Mouse (Mus musculus) heart, embryonic 14.5 days (tissue): Measurements from ENCODE around the gene Thsd7a. TPM values are rescaled to one million over a fixed set of nuclear protein-coding genes. Genes with fewer than 3 reads are reported as not detected.

Experiments
- ATAC-seq: fragments of 200-750 bp; cut with Nextera tagmentation; 2 replicates; pipeline ENCODE4 v1.8.0; 2017; ENCODE audit warnings: low read depth, moderate TSS enrichment; ENCODE audit not compliant: insufficient number of reproducible peaks, insufficient read depth, low FRiP score
- H3K27ac ChIP-seq, 2 experiments: fragments of 200-500 bp in 1 of 2; fragments of 300-500 bp in 1 of 2; sonication (generic) in 1 of 2; replicated peaks in 1 of 2; 2 replicates each; pipeline ENCODE4 v1.5.1; 2012 to 2014; ENCODE audit warnings: low read depth in 2 of 2, low read length in 2 of 2, control low read depth in 1 of 2, mild to moderate bottlenecking in 1 of 2, mixed read lengths in 1 of 2; ENCODE audit not compliant: control insufficient read depth in 1 of 2, insufficient read depth in 1 of 2
- H3K27me3 ChIP-seq: fragments of 300-500 bp; sonication (generic); 2 replicates; pipeline ENCODE4 v1.6.1; 2014; ENCODE audit warnings: mild to moderate bottlenecking, low read length, control low read depth; ENCODE audit not compliant: control insufficient read depth, insufficient read depth
- H3K36me3 ChIP-seq: fragments of 300-500 bp; sonication (generic); 2 replicates; pipeline ENCODE4 v1.6.1; 2014; ENCODE audit warnings: mild to moderate bottlenecking, control low read depth, low read length, mixed read lengths; ENCODE audit not compliant: control insufficient read depth, insufficient read depth
- H3K4me1 ChIP-seq, 2 experiments: fragments of 200-500 bp in 1 of 2; fragments of 300-500 bp in 1 of 2; sonication (generic) in 1 of 2; 2 replicates each; pipeline ENCODE4 v1.6.1; 2012 to 2014; ENCODE audit warnings: low read length in 2 of 2, control low read depth in 1 of 2, mixed read lengths in 1 of 2; ENCODE audit not compliant: control insufficient read depth in 2 of 2, insufficient read depth in 2 of 2
- H3K4me2 ChIP-seq: fragments of 300-500 bp; sonication (generic); 2 replicates; pipeline ENCODE4 v1.6.1; 2014; ENCODE audit warnings: mild to moderate bottlenecking, low read length
- H3K4me3 ChIP-seq, 2 experiments: fragments of 200-500 bp in 1 of 2; fragments of 300-500 bp in 1 of 2; sonication (generic) in 1 of 2; 2 replicates each; pipeline ENCODE4 v1.5.1; 2012 to 2014; ENCODE audit warnings: low read length in 2 of 2, mild to moderate bottlenecking in 2 of 2, control low read depth in 1 of 2, low read depth in 1 of 2, moderate library complexity in 1 of 2; ENCODE audit not compliant: control insufficient read depth in 1 of 2, insufficient read depth in 1 of 2
- H3K9ac ChIP-seq: fragments of 300-500 bp; sonication (generic); 2 replicates; pipeline ENCODE4 v1.6.1; 2014; ENCODE audit warnings: mild to moderate bottlenecking, low read length
- H3K9me3 ChIP-seq: fragments of 300-500 bp; sonication (generic); 2 replicates; pipeline ENCODE4 v1.6.1; 2016; ENCODE audit warnings: low read length, control low read depth; ENCODE audit not compliant: control insufficient read depth
- WGBS: fragments of 180-500 bp; shearing (Covaris S2); extraction: QIAGEN DNeasy Blood & Tissue Kit; methylation state at CpG from one replicate; pipeline ENCODE4 v1.1.7; 2014; 5-methylcytosine and 5-hydroxymethylcytosine counted together
- polyA plus RNA-seq: library from polyadenylated mRNA; unstranded; fragments of >200 nt; fragmentation: Nextera tagmentation; extraction: Ambion mirVana; gene quantifications from 2 replicates; pipeline ENCODE4 v1.2.1, GENCODE M21; 2014

Gene Thsd7a
- polyA plus RNA-seq, 1 experiment from 2014 or later, result 3.8 TPM

DNA sequence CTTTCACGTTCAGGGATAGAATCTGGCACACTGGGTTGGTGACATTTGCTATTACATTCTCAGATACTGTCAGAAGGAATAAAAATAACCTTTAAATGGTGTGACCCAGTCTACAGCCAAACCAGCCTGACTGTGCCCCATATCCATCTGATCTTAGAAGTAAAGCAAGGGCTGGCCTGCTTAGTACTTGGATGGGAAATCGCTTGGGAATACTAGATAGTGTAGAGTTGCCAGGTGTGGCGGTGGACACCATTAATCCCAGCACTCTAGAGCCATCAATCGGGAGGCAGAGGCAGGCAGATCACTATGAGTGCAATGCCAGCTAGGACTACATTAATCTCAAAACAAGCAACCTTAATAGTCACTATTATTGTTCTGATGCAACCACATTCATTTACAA, 6.4 kb downstream of the Thsd7a start:
- no peaks in the 10 kb centered on the region for H3K36me3 ChIP-seq
- ATAC-seq, result no peak
- H3K9ac ChIP-seq, result no peak overlapping the region
- no peaks in the 10 kb centered on the region for H3K9me3 ChIP-seq
- WGBS, result 68% methylated on average over 4 of the region's 4 CpGs
- H3K4me1 ChIP-seq, result no peaks in the 10 kb centered on the region
- H3K4me2 ChIP-seq, result no peak overlapping the region
- H3K27ac ChIP-seq, result no peak overlapping the region
- no peaks in the 10 kb centered on the region for H3K27me3 ChIP-seq
- H3K4me3 ChIP-seq, result no peak overlapping the region

DNA sequence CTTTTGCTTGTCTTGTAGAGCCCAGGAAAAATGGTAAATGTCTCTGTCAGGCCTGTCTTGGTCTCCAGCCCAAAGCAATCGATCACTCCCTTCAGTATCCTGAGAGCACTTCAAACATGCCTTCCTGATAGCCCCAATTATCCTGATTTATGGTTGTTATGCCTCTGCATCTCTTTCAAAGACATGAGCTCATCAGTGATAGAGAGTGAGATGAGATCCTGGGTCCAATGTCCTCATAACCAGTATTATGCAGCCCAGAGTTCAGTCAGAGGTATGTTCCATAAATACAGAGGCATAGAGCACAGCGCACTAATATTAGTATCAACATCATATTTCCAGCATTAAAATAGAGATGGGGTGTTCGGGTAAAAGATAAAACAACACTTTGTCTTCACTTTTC, 15.3 kb downstream of the Thsd7a start:
- Histone ChIP-seq H3K9me3 (no peaks in the 10 kb centered on the region; the same call in 1 of the 2 replicates), H3K4me2 (no peak overlapping the region), H3K9ac (no peak overlapping the region), H3K4me1 (no peaks in the 10 kb centered on the region), H3K27ac (no peak overlapping the region), H3K36me3 (no peaks in the 10 kb centered on the region), H3K27me3 (no peaks in the 10 kb centered on the region), H3K4me3 (no peak overlapping the region)
- WGBS, result 82% methylated on average over 3 of the region's 3 CpGs
- no peak for ATAC-seq

DNA sequence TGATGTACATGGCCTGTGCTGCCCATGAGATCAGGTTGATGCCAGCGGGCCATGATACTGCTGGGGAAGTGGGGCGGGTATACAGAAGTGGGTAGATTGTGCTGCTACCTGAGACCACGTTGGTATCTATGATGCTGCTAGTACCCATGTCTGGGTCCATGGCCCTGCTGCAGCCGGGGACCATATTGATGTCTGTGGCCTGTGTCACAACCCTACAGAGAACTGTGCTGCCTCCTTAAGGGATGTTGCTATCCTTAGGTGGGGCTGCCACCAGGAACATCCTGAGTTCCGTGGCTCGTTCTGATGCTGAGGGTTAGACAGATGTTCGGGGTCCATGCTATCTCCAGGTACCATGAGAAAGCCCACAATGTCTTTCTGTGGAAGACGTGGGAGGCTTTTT, 33.1 kb downstream of the Thsd7a start:
- ATAC-seq, result no peak
- no peak overlapping the region for H3K4me3 ChIP-seq
- WGBS, result 88% methylated on average over 8 of the region's 8 CpGs
- H3K27me3 ChIP-seq, result no peaks in the 10 kb centered on the region
- no peak overlapping the region for H3K27ac ChIP-seq
- H3K4me2 ChIP-seq, result no peak overlapping the region
- H3K36me3 ChIP-seq, result no peaks in the 10 kb centered on the region
- no peaks in the 10 kb centered on the region for H3K9me3 ChIP-seq
- H3K9ac ChIP-seq, result no peak overlapping the region
- H3K4me1 ChIP-seq, result no peaks in the 10 kb centered on the region

DNA sequence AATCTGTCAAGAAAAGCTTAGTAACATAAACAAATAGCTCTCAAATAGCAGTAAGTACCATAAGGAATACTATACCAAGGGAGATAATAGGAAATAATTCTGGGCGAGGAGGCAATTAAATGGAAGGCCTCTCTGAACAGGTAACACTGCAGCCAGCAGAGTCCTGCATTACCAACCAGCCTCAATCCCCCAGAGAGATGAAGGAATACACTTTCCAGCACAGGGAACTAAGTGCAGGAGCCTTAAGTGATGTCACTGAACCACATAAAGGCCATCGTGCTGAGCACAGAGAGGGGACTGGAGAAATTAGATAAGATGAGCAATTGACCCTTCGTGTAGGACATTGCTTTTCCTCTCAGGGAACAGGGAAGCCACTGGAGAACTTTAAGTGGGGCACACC, 36.6 kb downstream of the Thsd7a start:
- 40% methylated on average over 3 of the region's 3 CpGs for WGBS
- Histone ChIP-seq H3K27me3 (no peaks in the 10 kb centered on the region), H3K9ac (no peak overlapping the region), H3K9me3 (no peaks in the 10 kb centered on the region), H3K27ac (no peak overlapping the region), H3K4me2 (no peak overlapping the region), H3K36me3 (no peaks in the 10 kb centered on the region), H3K4me3 (no peak overlapping the region), H3K4me1 (no peaks in the 10 kb centered on the region)
- no peak for ATAC-seq

DNA sequence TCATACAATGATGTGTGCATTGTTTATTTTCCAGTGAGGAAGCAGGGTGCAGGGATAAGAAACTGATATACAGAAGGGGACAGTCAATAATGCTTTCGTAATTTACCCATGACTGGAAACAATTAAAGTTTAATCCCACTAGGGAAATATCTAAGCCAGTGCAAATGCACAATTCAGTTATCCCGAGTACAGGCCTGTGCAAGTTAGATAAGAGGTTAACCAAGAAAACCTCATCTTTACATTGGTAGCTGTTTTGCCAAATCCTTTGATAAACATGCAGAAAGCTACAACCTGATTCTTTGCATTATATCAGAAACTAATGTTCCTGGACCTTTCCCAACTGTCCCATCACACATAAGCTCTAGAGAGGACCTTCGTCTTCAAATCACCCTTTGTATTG, 46.3 kb downstream of the Thsd7a start:
- no peaks in the 10 kb centered on the region for H3K27me3 ChIP-seq
- no peak overlapping the region for H3K9ac ChIP-seq
- no peak overlapping the region for H3K4me3 ChIP-seq
- 0 out of 2 replicates have a peak, but pooled peaks cover 4% of the 10 kb centered on the region for H3K9me3 ChIP-seq
- H3K4me2 ChIP-seq, result no peak overlapping the region
- ATAC-seq, result no peak
- H3K27ac ChIP-seq, result no peak overlapping the region
- H3K36me3 ChIP-seq, result no peaks in the 10 kb centered on the region
- no peaks in the 10 kb centered on the region for H3K4me1 ChIP-seq
- 63% methylated on average over 3 of the region's 3 CpGs for WGBS

DNA sequence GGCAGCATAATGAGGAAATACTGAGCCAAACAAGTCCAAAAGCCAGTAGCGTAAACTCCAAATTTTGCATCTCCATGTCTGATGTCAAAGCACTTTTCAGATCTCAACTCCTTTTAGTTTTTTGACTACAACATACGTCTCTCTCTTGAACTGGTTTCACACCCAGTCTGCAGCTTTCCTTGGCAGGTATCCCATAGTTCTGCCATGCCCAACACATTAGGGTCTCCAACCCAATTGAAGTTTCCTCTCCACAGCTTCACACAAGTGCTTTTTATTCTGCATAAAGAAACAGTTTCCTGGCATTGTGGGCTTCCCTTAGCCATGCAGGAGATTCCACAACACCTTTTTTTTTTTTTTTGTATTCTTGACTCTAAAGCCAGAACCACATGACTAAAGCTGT, 50.1 kb downstream of the Thsd7a start:
- H3K4me2 ChIP-seq, result no peak overlapping the region
- H3K9ac ChIP-seq, result no peak overlapping the region
- WGBS, result 74% methylated on average over 2 of the region's 2 CpGs
- H3K9me3 ChIP-seq, result no peaks in the 10 kb centered on the region
- no peak overlapping the region for H3K27ac ChIP-seq
- H3K27me3 ChIP-seq, result no peaks in the 10 kb centered on the region
- no peaks in the 10 kb centered on the region for H3K4me1 ChIP-seq
- no peaks in the 10 kb centered on the region for H3K36me3 ChIP-seq
- ATAC-seq, result no peak
- no peak overlapping the region for H3K4me3 ChIP-seq

DNA sequence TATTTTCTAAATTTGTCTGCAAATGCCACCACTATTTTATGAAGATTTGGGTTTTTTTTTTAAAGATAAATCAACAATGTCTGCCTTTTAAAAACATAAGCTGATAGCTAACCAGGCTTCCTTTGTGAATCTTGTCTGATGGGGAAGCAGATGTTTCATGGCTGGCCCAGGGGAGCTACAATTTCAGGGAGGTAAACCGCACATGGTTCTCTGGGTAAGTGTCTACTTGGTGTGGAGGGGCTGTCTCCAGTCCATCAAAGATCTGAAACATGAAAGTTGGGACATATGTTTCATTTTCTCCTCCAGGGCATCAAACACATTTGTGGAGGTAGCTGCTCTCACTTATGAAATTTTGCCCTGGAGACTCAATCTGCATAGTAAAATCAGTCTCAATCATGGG, 55.5 kb downstream of the Thsd7a start:
- no peaks in the 10 kb centered on the region for H3K27me3 ChIP-seq
- H3K36me3 ChIP-seq, result no peaks in the 10 kb centered on the region
- no peak overlapping the region for H3K4me2 ChIP-seq
- 92% methylated on average over 1 of the region's 1 CpGs for WGBS
- ATAC-seq, result no peak
- H3K4me3 ChIP-seq, result no peak overlapping the region
- H3K4me1 ChIP-seq, result no peaks in the 10 kb centered on the region
- no peaks in the 10 kb centered on the region for H3K9me3 ChIP-seq
- no peak overlapping the region for H3K27ac ChIP-seq
- H3K9ac ChIP-seq, result no peak overlapping the region

DNA sequence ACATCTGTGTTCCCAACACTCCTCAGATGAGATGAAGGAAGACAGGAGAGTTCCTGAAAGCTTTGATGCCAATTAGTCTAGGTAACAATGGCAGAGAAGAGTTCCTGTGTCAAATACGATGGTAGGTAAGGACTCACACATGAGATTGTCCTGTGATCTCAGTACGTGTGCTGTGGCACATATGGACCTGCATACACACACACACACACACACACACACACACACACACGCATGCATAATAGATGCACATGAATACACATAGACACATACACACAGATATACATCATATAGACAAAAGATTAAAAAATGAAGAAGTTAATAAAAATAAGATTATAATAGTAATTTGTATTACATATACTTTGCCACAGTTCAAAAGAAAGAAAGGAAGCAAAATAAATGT, 56.0 kb downstream of the Thsd7a start:
- H3K9ac ChIP-seq, result no peak overlapping the region
- ATAC-seq, result no peak
- H3K4me1 ChIP-seq, result no peaks in the 10 kb centered on the region
- H3K9me3 ChIP-seq, result no peaks in the 10 kb centered on the region
- no peaks in the 10 kb centered on the region for H3K27me3 ChIP-seq
- H3K27ac ChIP-seq, result no peak overlapping the region
- no peaks in the 10 kb centered on the region for H3K36me3 ChIP-seq
- 86% methylated on average over 3 of the region's 3 CpGs for WGBS
- H3K4me2 ChIP-seq, result no peak overlapping the region
- no peak overlapping the region for H3K4me3 ChIP-seq
